Mouse (Mus musculus): ENCODE measurements around the gene Apex1.
A peak's percentile ranks its signal among the peaks of the same experiment; 100 is the strongest.
"Not testable (repeated sequence)": the region's sequence is repeated elsewhere in the genome, so short reads cannot be mapped to it uniquely, and the experiment has no call there.

Gene Apex1

DNA sequence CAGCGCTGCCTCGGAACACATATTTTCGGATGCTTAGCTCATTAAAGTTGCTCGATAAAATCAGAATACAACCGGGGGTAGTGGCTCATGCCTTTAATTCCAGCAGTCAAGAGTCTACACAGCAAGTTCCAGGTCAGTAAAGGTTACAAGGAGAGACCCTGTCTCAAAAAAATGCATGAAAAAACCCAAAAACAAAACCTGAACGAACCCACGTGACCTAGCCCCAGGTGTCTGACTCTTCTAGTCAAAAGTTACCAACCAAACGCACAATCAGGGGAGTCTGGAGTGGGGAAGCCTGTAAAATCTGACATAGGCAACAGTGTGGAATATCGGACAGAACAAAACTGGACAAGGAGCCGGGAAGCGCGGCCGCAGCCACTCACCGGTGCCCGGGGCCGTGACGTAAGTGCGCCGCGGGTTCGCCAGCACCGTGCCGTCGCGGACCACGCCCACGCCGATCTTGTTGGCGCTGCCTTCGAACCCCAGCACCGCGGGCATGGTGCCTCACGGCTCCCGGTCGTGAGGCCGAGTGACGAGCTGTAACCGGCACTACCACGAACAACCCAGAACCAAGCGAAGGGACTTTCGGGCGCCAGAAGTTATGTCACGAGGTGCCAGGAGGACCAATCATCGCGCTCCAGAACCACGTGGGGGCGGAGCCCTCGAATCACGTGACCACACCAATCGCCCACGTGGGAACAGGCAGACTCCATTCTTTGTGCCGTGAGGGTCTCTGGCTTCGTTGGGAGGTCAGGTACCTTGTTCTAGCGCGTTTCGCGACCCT lies at the start of gene Apex1, which contains the start of gene Osgep:
Gene Apex1, plus strand, starts transcription at position 688 of the 784 bp plus-strand sequence.
Gene Osgep, minus strand, starts transcription at position 613 of the 784 bp plus-strand sequence.
- DNase-seq (ENCODE audit: low read depth, low spot score) = peak; percentile 80

DNA sequence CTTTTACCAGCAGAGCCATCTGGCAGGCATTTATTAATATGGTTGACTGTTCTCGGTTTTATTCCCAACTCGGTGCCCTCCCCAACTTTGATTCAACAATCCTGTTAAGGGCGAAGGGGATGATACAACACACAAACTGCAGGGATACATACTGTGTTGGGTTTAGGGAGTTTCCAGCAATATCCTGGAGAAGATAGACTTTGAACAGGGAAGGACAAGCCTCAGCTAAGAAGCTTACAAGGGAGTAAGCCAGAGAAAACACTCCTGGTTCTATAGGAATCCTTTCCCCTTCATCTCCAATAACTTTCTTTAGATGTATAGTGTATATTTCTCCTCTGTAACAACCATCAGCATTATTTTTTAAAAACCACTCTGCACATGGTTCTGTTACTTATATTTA lies 49.6 kb upstream of the Apex1 start:
- no peak for DNase-seq (ENCODE audit: low read depth, low spot score)

DNA sequence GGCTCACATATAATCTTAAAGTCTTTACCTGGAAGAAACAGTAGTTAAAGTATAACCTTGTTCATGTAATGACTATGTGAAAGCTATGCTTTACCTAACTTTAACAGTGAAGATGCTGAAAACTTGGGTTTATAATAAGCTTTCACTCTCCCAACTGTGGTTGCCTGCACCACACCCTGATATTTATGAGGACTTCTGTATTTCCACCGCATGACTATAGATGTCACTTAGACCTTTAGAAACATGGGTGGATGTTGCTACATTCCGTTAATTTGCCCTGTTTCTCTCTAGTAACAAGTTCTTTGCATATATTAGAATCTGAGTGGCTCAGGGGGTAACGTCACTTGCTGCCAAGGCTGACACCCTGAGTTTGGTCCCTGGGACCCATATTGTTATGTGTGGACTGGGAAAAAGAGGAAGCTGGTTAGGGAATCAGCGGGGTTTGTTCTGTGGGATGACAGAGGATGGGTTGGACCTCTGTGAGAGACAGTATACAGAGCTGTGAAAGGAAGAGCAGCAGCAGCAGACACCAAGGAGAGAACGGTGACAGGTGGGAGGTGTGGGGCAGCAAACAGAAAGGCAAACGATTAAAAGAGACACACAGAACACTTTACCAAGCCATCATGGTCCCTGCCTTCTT lies 49.1 kb upstream of the Apex1 start:
- DNase-seq (ENCODE audit: low read depth, low spot score) = no peak

DNA sequence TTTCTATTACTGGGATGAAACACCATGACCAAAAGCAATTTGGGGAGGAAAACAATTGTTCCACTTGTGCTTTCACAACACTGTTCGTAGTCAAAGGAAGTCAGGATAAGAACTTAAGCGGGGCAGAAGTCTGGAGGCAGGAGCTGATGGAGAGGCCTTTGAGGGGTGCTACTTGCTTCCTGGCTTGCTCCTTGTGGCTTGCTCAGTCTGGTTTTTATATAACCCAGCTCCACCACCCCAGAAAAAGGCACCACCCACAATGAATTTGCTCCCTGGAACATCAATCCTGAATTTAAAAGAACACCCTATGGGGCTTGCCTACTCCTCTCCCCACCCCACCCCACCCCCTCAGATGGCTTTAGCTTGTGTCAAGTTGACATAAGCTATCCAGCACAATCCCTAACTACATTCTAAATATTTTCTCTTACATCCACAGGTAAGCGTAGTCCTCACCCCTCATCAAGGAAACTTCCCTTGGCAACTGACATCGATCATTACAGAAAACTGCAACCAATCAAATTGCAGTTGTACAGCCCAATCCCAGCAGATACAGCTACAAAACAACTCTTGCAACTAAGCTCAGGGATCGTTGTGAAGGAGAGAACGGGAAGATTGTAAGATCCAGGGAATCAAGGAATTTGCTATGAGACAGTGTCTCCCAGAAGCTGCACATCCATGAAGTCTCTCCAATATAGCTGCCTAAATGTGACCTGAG lies 48.4 kb upstream of the Apex1 start:
- no peak for DNase-seq (ENCODE audit: low read depth, low spot score)

DNA sequence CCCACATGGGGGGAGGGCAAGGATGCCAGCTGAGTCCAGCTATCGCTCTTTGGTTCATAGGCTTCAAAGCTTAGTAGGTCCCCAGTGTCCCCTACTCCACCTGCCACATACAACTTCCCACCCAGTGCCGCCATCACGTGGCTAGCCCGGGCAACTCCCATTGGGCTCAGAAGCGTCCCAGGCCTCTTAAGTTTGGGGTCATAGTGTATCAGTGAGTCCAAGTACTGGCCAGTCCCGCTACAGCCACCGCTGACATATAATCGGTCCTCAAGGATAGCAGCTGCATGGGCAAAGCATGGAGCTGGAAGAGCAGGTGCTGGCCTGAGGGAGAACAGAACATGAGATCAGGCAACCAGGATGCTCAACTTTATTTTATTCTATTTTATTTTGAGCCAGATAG lies 33.1 kb upstream of the Apex1 start:
- no peak for DNase-seq (ENCODE audit: low read depth, low spot score)

DNA sequence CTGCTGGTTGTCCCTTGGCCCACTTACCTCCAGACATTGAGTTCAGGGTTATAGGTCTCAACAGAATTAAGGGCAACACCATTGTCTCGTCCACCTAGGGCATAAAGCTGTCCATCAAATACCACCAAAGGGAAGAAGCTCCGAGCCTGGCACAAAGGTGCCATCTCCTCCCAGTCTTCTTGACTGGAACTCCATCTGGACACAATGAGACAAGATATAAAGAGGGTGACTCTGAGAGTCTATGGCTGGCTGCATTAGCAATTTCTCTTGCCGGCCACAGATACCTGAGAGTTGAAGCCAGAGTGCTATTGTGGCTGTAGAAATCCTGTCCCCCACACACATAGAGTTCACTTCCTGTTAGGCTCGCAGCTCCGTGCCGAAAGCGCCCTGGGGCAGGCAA lies 32.7 kb upstream of the Apex1 start:
- no peak for DNase-seq (ENCODE audit: low read depth, low spot score)

DNA sequence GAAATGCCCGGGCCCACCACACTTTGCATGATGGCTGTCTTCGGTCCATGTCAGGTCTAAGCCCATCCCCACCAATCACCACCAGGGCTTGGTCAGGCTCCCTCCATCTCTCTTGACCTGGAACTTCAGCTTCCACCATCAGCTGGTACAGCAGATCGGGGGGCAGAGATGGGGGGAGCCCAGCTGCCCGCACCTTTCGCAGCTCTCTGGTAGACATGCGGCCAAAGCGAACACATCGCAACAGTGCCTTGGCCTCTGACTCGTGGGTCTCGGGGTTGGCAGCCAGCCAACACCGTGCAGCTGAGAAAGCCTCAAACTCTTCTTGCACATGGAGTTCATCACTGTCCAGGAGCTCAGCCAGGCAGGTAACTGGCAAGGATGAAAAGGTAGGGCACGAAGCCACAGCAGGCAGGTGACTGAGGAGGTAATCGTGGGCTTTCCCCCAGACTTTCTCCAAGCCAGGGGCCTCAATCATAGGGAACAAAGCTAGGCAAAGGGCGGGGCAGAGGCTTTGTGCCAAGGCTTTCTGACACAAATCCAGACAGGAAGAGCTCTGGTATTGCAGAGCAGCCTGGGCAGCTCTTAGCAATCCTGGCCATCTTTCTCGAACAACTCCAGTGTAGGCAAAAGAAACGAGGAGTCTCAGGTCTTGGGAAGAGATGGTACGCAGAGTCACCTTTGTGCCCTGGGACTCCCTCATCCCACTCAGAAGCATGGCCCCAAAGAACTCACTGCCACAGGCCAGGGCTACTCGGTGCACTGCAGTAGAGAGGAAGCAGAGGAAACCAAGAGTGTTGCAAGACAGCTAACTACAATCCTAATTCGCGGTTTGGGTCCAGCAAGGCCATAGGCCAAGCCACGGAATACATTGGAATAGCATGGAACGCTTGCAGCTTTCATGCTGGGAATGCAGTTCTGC lies 32.0 kb upstream of the Apex1 start:
- DNase-seq (ENCODE audit: low read depth, low spot score) = no peak

DNA sequence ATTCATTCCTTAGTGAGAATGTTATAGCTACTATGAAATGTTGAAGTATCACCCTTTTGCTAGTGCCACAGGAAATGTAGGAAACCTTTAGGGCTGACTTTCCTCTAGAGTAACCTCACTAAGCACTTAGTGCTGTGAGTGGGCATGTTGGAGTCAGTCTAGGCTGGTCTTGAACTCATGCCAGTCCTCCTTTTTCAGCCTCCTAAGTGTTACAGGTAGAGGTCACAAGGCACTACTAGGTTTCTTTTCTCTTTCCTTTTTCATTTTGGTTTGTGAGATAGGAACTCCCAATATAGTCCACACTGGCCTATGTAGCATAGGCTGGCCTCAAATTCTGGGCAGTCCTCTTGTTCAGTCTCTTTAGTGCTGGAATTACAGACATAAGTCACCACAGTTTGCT lies 29.4 kb upstream of the Apex1 start:
- DNase-seq (ENCODE audit: low read depth, low spot score) = no peak

DNA sequence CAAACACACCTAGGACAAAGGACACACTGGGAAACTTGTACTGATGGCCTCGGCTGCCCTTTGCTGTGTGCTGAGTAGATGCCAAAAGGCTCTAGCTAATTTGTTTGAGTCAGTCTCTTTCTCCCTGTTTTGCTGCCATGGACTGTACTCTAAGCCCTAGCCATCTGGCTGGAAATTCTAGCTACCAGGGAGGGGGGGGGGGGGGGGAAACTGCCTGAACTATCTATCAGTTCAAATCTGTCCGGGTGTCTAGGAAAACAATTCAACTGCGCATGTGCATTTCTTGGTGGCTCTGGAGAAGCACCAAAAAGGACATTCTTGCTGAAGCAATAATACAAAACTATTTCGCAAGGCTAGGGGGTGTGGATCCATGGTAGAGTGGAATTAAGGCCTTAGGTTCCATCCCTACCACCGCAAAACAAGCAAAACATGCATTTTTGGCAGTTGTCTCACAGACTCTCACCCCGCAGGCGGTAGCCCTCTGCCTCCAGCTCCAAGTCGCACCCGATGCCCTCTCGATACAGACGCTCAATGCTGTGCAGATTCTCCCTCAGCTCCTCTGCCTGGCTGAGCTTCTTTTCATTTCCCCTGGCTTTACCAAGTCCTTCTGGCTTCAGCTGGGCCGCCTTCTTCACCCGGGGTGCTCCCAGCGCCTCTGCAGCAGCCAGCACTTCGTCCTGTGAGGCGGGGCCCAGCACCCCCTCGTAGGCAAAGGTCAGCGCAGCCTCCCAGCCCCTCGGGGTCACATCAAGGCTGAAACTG lies 28.6 kb upstream of the Apex1 start:
- peak; percentile 33 for DNase-seq (ENCODE audit: low read depth, low spot score)

DNA sequence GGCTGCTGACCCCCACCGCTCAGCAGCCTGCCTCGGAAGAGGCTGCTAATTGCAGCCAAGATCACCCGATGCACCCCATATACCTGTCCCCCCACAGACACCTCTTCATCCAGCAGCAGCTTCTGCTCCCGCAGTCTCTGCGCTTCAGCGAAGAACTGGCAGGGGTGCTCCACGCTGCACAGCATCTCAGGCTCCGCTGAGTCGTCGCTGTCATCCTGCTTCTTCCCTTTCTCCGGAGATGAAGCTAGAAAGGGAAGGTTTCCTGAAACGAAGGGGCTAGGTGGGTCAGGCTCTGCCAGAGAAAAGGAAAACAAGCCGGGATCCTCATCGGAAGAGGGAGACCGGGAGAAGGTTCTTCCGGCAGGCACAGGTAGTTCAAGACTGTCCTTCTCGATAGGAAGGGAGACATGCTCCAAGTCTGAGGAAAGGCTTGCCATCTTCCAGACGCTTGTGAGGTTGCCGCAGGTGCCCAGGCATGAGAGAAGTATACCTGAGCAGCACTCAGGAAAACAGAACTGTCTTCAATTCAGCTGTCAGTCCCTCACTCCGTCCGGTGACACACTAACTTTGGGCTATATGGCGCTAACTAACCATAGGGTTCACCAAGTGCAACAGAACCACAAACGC lies 27.9 kb upstream of the Apex1 start:
- DNase-seq (ENCODE audit: low read depth, low spot score) = no peak

DNA sequence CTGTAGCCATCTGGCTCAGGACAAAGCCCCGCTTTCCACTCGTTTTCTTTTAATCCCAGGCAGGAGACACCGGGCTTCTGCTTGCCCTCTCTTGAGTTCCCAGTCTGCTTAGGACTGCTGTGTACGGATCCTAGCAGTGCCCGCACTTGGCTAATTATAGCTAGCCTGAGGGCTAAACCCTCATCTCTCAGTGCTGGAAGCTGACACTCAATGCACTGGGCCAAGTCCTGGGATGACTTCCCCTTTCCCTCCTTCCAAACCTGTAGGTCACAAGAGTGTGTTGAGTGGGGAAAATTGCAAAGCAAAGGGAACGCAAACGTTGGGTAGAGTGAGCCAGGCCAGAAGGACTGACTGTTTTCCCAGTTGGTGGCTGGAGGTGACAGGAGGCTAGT lies 27.4 kb upstream of the Apex1 start, which contains the start of gene Klhl33:
Gene Klhl33, minus strand, starts transcription at position 134 of the 392 bp plus-strand sequence.
- DNase-seq (ENCODE audit: low read depth, low spot score) = no peak

DNA sequence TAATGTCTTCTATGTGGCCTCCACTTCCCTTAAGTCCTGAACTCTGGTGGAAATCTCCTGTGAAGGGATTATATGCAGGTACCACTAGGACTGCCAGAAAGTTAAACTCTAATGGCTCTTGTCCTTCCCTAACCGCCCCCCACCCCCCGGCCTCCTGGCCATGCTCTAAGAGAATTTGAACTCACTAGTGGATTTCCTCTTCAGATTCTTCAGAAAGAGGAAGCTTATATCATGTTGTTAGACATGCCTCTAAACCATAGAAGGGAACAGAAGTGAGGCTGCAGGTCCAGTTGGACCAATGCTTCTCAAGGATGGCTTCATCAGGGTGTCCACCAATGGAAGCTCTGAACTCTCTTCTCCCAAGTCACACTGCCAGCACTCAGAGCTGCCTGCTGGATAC lies 26.8 kb upstream of the Apex1 start:
- not testable (repeated sequence) for DNase-seq (ENCODE audit: low read depth, low spot score)

DNA sequence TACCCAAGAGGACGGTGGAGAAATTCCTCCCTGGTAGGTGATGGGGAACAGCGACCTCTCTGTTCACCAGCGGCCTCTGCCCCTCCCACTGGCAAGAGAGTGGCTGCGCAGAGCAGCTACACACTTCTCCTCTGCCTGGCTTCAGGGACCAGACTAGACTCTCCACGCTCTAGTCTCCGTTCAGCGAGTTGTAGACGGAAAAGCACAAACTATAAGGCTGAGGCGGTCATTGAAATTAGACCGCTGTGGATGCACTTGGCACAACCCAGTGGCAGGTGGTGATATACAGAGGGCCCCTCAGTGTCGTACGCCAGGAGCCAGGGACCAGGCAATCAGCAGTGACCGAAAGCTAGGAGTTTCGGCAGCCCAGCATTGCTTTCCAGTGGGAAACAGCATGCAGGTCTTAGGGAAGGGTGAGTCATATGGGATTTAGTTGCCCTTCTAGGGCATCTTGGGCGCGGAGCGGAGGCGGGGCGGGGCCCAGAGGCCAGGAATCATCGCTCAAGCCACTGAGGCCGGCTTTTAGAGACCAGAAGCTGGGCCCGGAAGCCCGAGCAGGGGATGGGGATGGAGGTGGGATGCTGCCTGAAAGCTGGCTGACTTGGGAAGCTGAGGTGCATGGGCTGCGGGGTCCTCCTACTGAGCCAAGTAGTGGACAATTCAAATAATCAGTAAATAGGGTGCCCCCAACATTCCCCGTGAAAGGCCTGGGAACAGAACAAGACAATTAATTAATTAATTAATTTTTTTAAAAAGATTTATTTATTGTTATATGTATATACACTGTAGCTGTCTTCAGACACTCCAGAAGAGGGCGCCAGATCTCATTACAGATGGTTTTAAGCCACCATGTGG lies 20.6 kb upstream of the Apex1 start:
- DNase-seq (ENCODE audit: low read depth, low spot score) = no peak

DNA sequence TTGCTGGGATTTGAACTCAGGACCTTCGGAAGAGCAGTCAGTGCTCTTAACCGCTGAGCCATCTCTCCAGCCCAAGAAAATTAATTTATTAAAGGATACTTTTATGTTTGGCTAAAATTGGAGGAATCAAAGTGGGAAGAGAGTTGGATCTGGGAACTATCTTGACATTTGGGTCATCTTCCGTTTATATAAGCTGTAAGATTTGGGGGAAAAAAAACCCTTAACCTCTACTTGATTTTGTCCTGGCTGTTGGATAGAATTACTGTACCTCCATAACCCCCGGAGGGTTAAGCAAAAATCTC lies 20.0 kb upstream of the Apex1 start:
- DNase-seq (ENCODE audit: low read depth, low spot score) = no peak

DNA sequence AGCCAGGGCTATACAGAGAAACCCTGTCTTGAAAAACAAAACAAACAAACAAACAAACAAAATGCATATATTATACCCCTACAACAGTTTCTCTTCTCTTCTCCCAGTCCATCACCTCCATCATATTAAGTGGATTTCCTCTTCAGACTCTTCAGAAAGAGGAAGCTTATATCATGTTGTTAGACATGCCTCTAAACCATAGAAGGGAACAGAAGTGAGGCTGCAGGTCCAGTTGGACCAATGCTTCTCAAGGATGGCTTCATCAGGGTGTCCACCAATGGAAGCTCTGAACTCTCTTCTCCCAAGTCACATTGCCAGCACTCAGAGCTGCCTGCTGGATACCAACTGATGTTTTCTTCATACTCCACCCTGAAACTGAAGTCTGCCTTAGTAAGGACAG lies 19.4 kb upstream of the Apex1 start:
- not testable (repeated sequence) for DNase-seq (ENCODE audit: low read depth, low spot score)

DNA sequence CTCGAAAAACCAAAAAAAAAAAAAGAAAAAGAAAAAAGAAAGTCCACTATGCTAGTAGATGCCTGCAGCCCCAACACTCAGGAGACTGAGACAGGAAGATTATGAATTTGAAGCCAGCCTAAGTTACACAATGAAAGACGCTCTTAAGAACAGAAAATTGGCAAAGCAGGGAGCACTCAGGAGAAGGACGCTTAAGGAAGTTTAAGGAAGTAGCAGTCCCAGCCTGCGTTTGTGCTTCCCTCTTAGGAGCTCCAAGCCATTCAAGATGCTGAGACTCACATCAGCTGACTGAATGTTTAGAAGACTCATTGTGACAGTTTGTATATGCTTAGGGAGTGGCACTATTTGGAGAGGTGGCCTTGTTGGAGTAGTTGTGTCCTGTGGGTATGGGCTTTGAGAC lies 16.6 kb upstream of the Apex1 start:
- no peak for DNase-seq (ENCODE audit: low read depth, low spot score)

DNA sequence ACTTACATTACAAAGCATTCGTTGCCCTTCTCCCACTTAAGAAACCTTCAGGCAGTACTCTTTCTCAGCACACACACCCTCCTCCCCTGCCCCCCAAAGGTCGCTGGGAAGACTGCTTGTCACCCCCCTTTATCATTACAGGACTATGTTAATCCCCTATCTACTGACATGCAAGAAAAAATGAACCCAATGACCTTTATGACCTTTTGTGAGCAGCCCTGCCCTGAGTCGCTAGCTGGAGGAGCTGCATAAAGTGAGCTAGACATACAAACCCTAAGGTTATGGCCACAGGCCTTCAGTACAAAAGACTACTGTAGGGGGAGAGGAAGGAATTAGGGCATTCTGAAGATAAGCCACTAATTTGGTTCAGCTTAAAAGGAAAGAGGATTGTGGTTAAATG lies 13.4 kb upstream of the Apex1 start:
- DNase-seq (ENCODE audit: low read depth, low spot score) = no peak

DNA sequence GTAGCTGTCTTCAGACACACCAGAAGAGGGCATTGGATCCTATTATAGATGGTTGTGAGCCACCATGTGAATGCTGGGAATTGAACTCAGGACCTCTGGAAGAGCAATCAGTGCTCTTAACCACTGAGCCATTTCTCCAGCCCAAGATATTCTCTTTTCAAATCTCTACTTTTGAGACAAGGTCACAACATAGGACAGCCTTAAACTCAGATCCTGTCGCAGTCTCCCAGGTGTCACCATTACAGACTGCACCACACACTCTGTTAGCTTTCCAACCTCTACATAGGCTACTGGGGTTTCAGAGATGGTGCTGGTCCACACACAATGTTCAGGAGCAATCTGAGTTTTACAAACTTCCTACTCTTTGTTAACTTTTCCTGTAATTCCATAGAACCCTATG lies 1.3 kb upstream of the Apex1 start:
- not testable (repeated sequence) for DNase-seq (ENCODE audit: low read depth, low spot score)

DNA sequence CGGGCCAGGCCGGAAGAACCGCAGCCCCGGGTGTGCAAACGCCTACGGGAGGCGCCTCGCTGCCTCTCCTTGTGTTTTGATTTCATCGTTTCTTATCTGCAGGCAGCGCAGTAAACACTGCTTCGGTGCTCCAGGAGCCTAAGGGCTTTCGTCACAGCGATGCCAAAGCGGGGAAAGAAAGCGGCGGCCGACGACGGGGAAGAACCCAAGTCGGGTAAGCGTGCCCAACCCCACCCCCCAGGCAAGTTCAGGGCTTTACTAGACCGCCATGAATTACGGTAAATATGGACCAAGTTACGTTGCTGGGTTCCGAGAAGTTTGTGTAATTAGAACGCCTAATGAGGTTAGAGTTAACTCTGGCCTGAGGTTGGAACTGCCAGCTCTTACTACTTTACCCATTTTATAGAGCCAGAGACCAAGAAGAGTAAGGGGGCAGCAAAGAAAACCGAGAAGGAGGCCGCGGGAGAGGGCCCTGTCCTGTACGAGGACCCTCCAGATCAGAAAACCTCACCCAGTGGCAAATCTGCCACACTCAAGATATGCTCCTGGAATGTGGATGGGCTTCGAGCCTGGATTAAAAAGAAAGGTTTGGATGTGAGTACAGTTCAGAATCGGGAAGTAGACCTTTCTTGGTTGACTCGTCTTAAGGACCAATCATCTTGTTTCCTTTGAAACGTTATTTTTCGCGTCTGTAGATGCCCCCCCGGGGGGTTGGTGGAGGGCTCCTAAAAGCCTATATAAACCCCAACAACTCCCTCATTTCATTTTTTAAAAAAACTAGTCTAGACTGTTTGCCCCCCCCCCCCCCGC lies 548 bp downstream of the Apex1 start:
- DNase-seq (ENCODE audit: low read depth, low spot score) = no peak
